Comparison of ENCODE assay signal across 8 mouse cellular contexts in genomic region chrX:42068875-42069257, GRCm38 (mm10). TPM values are rescaled to one million over a fixed set of nuclear protein-coding genes. Genes with fewer than 3 reads are reported as not detected.
DNase-seq lines count a peak whose midpoint lies in the region; ATAC-seq and TF ChIP-seq lines count a peak whose summit lies in the region.

No protein-coding gene starts in this region.

- H3K4me3 ChIP-seq in MEL (ENCODE audit: control insufficient read depth in 1 of 2, insufficient read depth in 1 of 2, low read depth in 2 of 2, low read length in 2 of 2): peak overlapping the region; percentile 60 to 75
- peak overlapping the region; percentile 45 for H3K4me3 ChIP-seq in forebrain, embryonic 13.5 days
- peak overlapping the region; percentile 47 for H3K4me3 ChIP-seq in midbrain, embryonic 12.5 days

- no peaks in the 10 kb centered on the region for H3K27me3 ChIP-seq in MEL (ENCODE audit: control insufficient read depth in 1 of 2, insufficient read depth in 2 of 2, low read length in 2 of 2)
- no peaks in the 10 kb centered on the region for H3K27me3 ChIP-seq in forebrain, embryonic 13.5 days
- no peaks in the 10 kb centered on the region for H3K27me3 ChIP-seq in midbrain, embryonic 12.5 days

- no peak; the same call in 1 of the 2 replicates for ATAC-seq in forebrain, embryonic 13.5 days
- no peak for ATAC-seq in midbrain, embryonic 12.5 days (ENCODE audit: low FRiP score, low read depth)

- no peak for TF ChIP-seq CTCF in MEL (IDR thresholded peaks at IDR 0.05 in 2 of 3, conservative IDR thresholded peaks at IDR 0.05 in 1 of 3; ENCODE audit: control insufficient read depth in 1 of 3, insufficient read depth in 1 of 3, low read depth in 2 of 3, low read length in 3 of 3, poor library complexity in 1 of 3, severe bottlenecking in 1 of 3)

- TF ChIP-seq RAD21 in MEL (IDR thresholded peaks at IDR 0.05; ENCODE audit: low read depth, low read length): no peak

- H3K4me1 ChIP-seq in MEL (ENCODE audit: control insufficient read depth in 1 of 2, insufficient read depth in 2 of 2, low read length in 2 of 2): peaks cover 0 to 6% of the 10 kb centered on the region in 2 experiments; a peak in 2 of 4 replicates
- peaks cover 9% of the 10 kb centered on the region; the same call in 1 of the 2 replicates for H3K4me1 ChIP-seq in forebrain, embryonic 13.5 days
- peaks cover 4% of the 10 kb centered on the region; the same call in 1 of the 2 replicates for H3K4me1 ChIP-seq in midbrain, embryonic 12.5 days

- no peaks in the 10 kb centered on the region for H3K9me3 ChIP-seq in MEL (replicated peaks; ENCODE audit: insufficient read depth, low read length)
- no peaks in the 10 kb centered on the region for H3K9me3 ChIP-seq in forebrain, embryonic 13.5 days (replicated peaks)
- no peaks in the 10 kb centered on the region for H3K9me3 ChIP-seq in midbrain, embryonic 12.5 days

- H3K36me3 ChIP-seq in MEL (ENCODE audit: control insufficient read depth in 1 of 2, insufficient read depth in 2 of 2, low read length in 2 of 2): peaks cover 0 to 8% of the 10 kb centered on the region in 2 experiments; a peak in 3 of 4 replicates
- no peaks in the 10 kb centered on the region for H3K36me3 ChIP-seq in forebrain, embryonic 13.5 days (ENCODE audit: poor library complexity, severe bottlenecking)
- no peaks in the 10 kb centered on the region for H3K36me3 ChIP-seq in midbrain, embryonic 12.5 days

- H3K27ac ChIP-seq in MEL (ENCODE audit: control insufficient read depth, low read depth, low read length): peak overlapping the region; percentile 95
- H3K27ac ChIP-seq in forebrain, embryonic 13.5 days: peak overlapping the region; percentile 63
- H3K27ac ChIP-seq in midbrain, embryonic 12.5 days (replicated peaks): peak overlapping the region; percentile 91

- 0 out of 4 replicates have a peak, but pooled peaks of 1 of the 2 experiments have one; percentile 9 for TF ChIP-seq EP300 in MEL (IDR thresholded peaks at IDR 0.05; ENCODE audit: low read depth in 1 of 2, low read length in 2 of 2)

- DNase-seq in embryo, embryonic 10.5 days (ENCODE audit: low spot score): peak; percentile 29
- DNase-seq in embryo, embryonic 9.5 days (ENCODE audit: extremely low spot score): no peak
- DNase-seq in MEL (ENCODE audit: low read depth, low spot score): peak; percentile 75
- peak; percentile 3 to 21 for DNase-seq in kidney, postnatal 4 days
- no peak for DNase-seq in adrenal gland, adult 2 months
- DNase-seq in right cerebral cortex, postnatal 14 days: no peak

- H3K4me2 ChIP-seq in forebrain, embryonic 13.5 days: peak overlapping the region; percentile 56
- peak overlapping the region; percentile 48 for H3K4me2 ChIP-seq in midbrain, embryonic 12.5 days (replicated peaks)

- peak overlapping the region; percentile 71 for H3K9ac ChIP-seq in MEL (ENCODE audit: control insufficient read depth, low read depth, low read length, poor library complexity, severe bottlenecking)
- peak overlapping the region; percentile 58 for H3K9ac ChIP-seq in forebrain, embryonic 13.5 days
- peak overlapping the region; percentile 59; the same call in 1 of the 2 replicates for H3K9ac ChIP-seq in midbrain, embryonic 12.5 days (replicated peaks)

- H3K79me2 ChIP-seq in MEL (ENCODE audit: control insufficient read depth, insufficient read depth, low read length, poor library complexity): peaks cover 11% of the 10 kb centered on the region

- no peak for TF ChIP-seq POLR2A in MEL (IDR thresholded peaks at IDR 0.05; ENCODE audit: control insufficient read depth in 1 of 2, insufficient read depth in 1 of 2, low read depth in 1 of 2, low read length in 2 of 2, poor library complexity in 1 of 2)

- 20% methylated on average over 3 of the region's 3 CpGs for WGBS in forebrain, embryonic 13.5 days
- 28% methylated on average over 3 of the region's 3 CpGs for WGBS in midbrain, embryonic 12.5 days

TF ChIP-seq in MEL, 35 proteins besides CTCF, POLR2A, EP300 and RAD21:
- TF ChIP-seq BHLHE40 (IDR thresholded peaks at IDR 0.05; ENCODE audit: borderline replicate concordance, low read depth, low read length) (no peak), ZNF384 (IDR thresholded peaks at IDR 0.05; ENCODE audit: low read depth, low read length) (0 out of 2 replicates have a peak, but pooled peaks have one; percentile 23), MAFK (IDR thresholded peaks at IDR 0.05; ENCODE audit: borderline replicate concordance, low read depth, low read length) (no peak), GATA1 (IDR thresholded peaks at IDR 0.05; ENCODE audit: low read depth, low read length) (no peak), TBP (IDR thresholded peaks at IDR 0.05; ENCODE audit: low read depth, low read length) (0 out of 2 replicates have a peak, but pooled peaks have one; percentile 13), SIN3A (IDR thresholded peaks at IDR 0.05; ENCODE audit: low read length) (peak; percentile 38; the same call in 1 of the 2 replicates)

RNA-seq across cellular contexts. Expression of gene Xiap, which starts 9.4 kb away (rescaled TPM):
- 7.8 and 8.0 TPM in 2 replicates for total RNA-seq in MEL (2012; rRNA removed)
- polyA plus RNA-seq in MEL (2012; ENCODE audit: insufficient read depth in 1 of 2, insufficient read length in 2 of 2, low read depth in 1 of 2, low replicate concordance in 2 of 2, missing spikeins in 1 of 2): 10 to 100 TPM; 11.8 to 89.2 TPM
- polyA plus RNA-seq in forebrain, embryonic 13.5 days (2015; fragmentation: Nextera tagmentation; extraction: Ambion mirVana): 12.0 TPM in 2 replicates
- 11.1 and 11.7 TPM in 2 replicates for polyA plus RNA-seq in midbrain, embryonic 12.5 days (2016; fragmentation: Nextera tagmentation; extraction: Ambion mirVana)
- 10 to 100 TPM; 36.7 to 52.6 TPM for total RNA-seq in adrenal gland, adult 2 months (2021)
- polyA plus RNA-seq in adrenal gland, adult 2 months (2012; rRNA removed): 8.1 and 13.4 TPM in 2 replicates

Comparison
In these comparisons a context has a peak if more than half of its experiments do, and no peak if none do; other contexts are left out.
1. DNase-seq: peak in embryo, embryonic 10.5 days (single experiment), MEL (single experiment) and kidney, postnatal 4 days (2 of 2); none in embryo, embryonic 9.5 days (single experiment), adrenal gland, adult 2 months (single experiment) and right cerebral cortex, postnatal 14 days (single experiment).
2. Peak in every context shown above with its lines, with median percentiles within 50 percentile points of each other: H3K27ac ChIP-seq, H3K4me3 ChIP-seq and H3K9ac ChIP-seq.